Mouse (Mus musculus) hindbrain, embryonic 14.5 days (tissue): ENCODE measurements around the gene Rbbp7. TPM values are rescaled to one million over a fixed set of nuclear protein-coding genes. Genes with fewer than 3 reads are reported as not detected.

Experiments used
- ATAC-seq: fragments of 200-750 bp; cut with Nextera tagmentation; 2 replicates; pipeline ENCODE4 v1.8.0; 2017; ENCODE audit warnings: moderate number of reproducible peaks, mild to moderate bottlenecking, moderate TSS enrichment, moderate library complexity; ENCODE audit not compliant: low FRiP score
- DNase-seq: peaks from one replicate; pipeline ENCODE4 v3.0.0-alpha.2; 2015; ENCODE audit warnings: low spot score
- H3K27ac ChIP-seq: fragments of 300-500 bp; sonication (generic); 2 replicates; pipeline ENCODE4 v1.5.1; 2014; ENCODE audit warnings: mild to moderate bottlenecking, moderate library complexity
- H3K27me3 ChIP-seq: fragments of 300-500 bp; sonication (generic); 2 replicates; pipeline ENCODE4 v1.6.1; 2014; ENCODE audit warnings: mild to moderate bottlenecking, low read length, mixed read lengths; ENCODE audit not compliant: control insufficient read depth, insufficient read depth
- H3K36me3 ChIP-seq: fragments of 300-500 bp; sonication (generic); replicated peaks from 2 replicates; pipeline ENCODE4 v1.6.1; 2014; ENCODE audit not compliant: control insufficient read depth, insufficient read depth
- H3K4me1 ChIP-seq: fragments of 300-500 bp; sonication (generic); replicated peaks from 2 replicates; pipeline ENCODE4 v1.6.1; 2014; ENCODE audit warnings: antibody characterized with exemption, low read length, mixed read lengths; ENCODE audit not compliant: control insufficient read depth, insufficient read depth
- H3K4me2 ChIP-seq: fragments of 300-500 bp; sonication (generic); replicated peaks from 2 replicates; pipeline ENCODE4 v1.6.1; 2014; ENCODE audit warnings: mild to moderate bottlenecking, moderate library complexity
- H3K4me3 ChIP-seq: fragments of 300-500 bp; sonication (generic); replicated peaks from 2 replicates; pipeline ENCODE4 v1.5.1; 2014; ENCODE audit warnings: mild to moderate bottlenecking, low read length
- H3K9ac ChIP-seq: fragments of 300-500 bp; sonication (generic); 2 replicates; pipeline ENCODE4 v1.6.1; 2014
- H3K9me3 ChIP-seq: fragments of 300-500 bp; sonication (generic); 2 replicates; pipeline ENCODE4 v1.6.1; 2016; ENCODE audit warnings: low read length; ENCODE audit not compliant: control insufficient read depth
- WGBS: fragments of 180-500 bp; shearing (Covaris S2); extraction: QIAGEN DNeasy Blood & Tissue Kit; methylation state at CpG from one replicate; pipeline ENCODE4 v1.1.7; 2014; 5-methylcytosine and 5-hydroxymethylcytosine counted together
- polyA plus RNA-seq: library from polyadenylated mRNA; unstranded; fragments of >200 nt; fragmentation: Nextera tagmentation; extraction: Ambion mirVana; gene quantifications from 2 replicates; pipeline ENCODE4 v1.2.1, GENCODE M21; 2014

The Rbbp7 gene
- 230 and 235 TPM in 2 replicates for polyA plus RNA-seq

- peak within 1 kb of the TSS; percentile 58 for H3K4me2 ChIP-seq
- peak within 1 kb of the TSS; percentile 93 for H3K27ac ChIP-seq
- ATAC-seq (peak; percentile 98), DNase-seq (peak; percentile 87)
- H3K4me1 ChIP-seq, result no peaks in the 10 kb centered on the region
- no peaks in the 10 kb centered on the region for H3K9me3 ChIP-seq
- H3K27me3 ChIP-seq, result no peaks in the 10 kb centered on the region
- peak within 1 kb of the TSS; percentile 70 for H3K9ac ChIP-seq
- H3K4me3 ChIP-seq, result peak within 1 kb of the TSS; percentile 61
- 25% methylated on average over 73 of the region's 100 CpGs for WGBS
- no peaks in the 10 kb centered on the region for H3K36me3 ChIP-seq
Measured at GRCm38 (mm10) chrX:162760115-162760942, at the start of gene Rbbp7. TSS of gene Rbbp7 (plus strand) at chrX:162760402.

- Histone ChIP-seq H3K4me1 (no peaks in the 10 kb centered on the region), H3K4me3 (no peak overlapping the region), H3K36me3 (no peaks in the 10 kb centered on the region), H3K9me3 (no peaks in the 10 kb centered on the region), H3K4me2 (no peak overlapping the region), H3K27me3 (no peaks in the 10 kb centered on the region; the same call in 1 of the 2 replicates), H3K9ac (no peak overlapping the region), H3K27ac (no peak overlapping the region)
- 26% methylated on average over 5 of the region's 5 CpGs for WGBS
- no peak for DNase-seq
- no peak for ATAC-seq
Measured at GRCm38 (mm10) chrX:162717837-162718236, 42.4 kb upstream of the Rbbp7 start.

GRCm38 (mm10) chrX:162719615-162720014 lies 40.6 kb upstream of the Rbbp7 start:
- WGBS, result 36% methylated on average over 2 of the region's 2 CpGs
- H3K27ac ChIP-seq, result no peak overlapping the region

GRCm38 (mm10) chrX:162727367-162727777 lies 32.8 kb upstream of the Rbbp7 start:
- H3K36me3 ChIP-seq, result no peaks in the 10 kb centered on the region
- H3K4me3 ChIP-seq, result no peak overlapping the region
- H3K9ac ChIP-seq, result no peak overlapping the region
- WGBS, result 21% methylated on average over 13 of the region's 13 CpGs
- no peak overlapping the region for H3K27ac ChIP-seq
- ATAC-seq (no peak; the same call in 1 of the 2 replicates), DNase-seq (no peak)
- no peak overlapping the region for H3K4me2 ChIP-seq
- H3K4me1 ChIP-seq, result no peaks in the 10 kb centered on the region
- H3K27me3 ChIP-seq, result no peaks in the 10 kb centered on the region
- H3K9me3 ChIP-seq, result no peaks in the 10 kb centered on the region

More at GRCm38 (mm10) chrX:162719615-162720014, 40.6 kb upstream of the Rbbp7 start:
- no peak overlapping the region for H3K4me2 ChIP-seq
- no peaks in the 10 kb centered on the region for H3K4me1 ChIP-seq
- H3K9ac ChIP-seq, result no peak overlapping the region
- no peaks in the 10 kb centered on the region for H3K36me3 ChIP-seq
- ATAC-seq (no peak), DNase-seq (peak; percentile 26)
- no peaks in the 10 kb centered on the region; the same call in 1 of the 2 replicates for H3K27me3 ChIP-seq
- no peak overlapping the region for H3K4me3 ChIP-seq
- no peaks in the 10 kb centered on the region for H3K9me3 ChIP-seq

- H3K27me3 ChIP-seq, result no peaks in the 10 kb centered on the region
- no peak overlapping the region for H3K4me3 ChIP-seq
- no peak overlapping the region for H3K4me2 ChIP-seq
- no peak overlapping the region for H3K27ac ChIP-seq
- H3K4me1 ChIP-seq, result no peaks in the 10 kb centered on the region
- no peaks in the 10 kb centered on the region for H3K9me3 ChIP-seq
- WGBS, result 29% methylated on average over 9 of the region's 9 CpGs
- H3K36me3 ChIP-seq, result no peaks in the 10 kb centered on the region
- ATAC-seq (no peak), DNase-seq (no peak)
- H3K9ac ChIP-seq, result no peak overlapping the region
Measured at GRCm38 (mm10) chrX:162727795-162728194, 32.4 kb upstream of the Rbbp7 start.

GRCm38 (mm10) chrX:162728228-162728627 lies 32.0 kb upstream of the Rbbp7 start:
- ATAC-seq, result no peak
- no peak for DNase-seq
- Histone ChIP-seq H3K4me3 (no peak overlapping the region), H3K27ac (no peak overlapping the region), H3K36me3 (no peaks in the 10 kb centered on the region), H3K4me2 (no peak overlapping the region), H3K9me3 (no peaks in the 10 kb centered on the region), H3K9ac (no peak overlapping the region), H3K4me1 (no peaks in the 10 kb centered on the region), H3K27me3 (no peaks in the 10 kb centered on the region)
- WGBS, result 31% methylated on average over 7 of the region's 7 CpGs

- Histone ChIP-seq H3K27me3 (no peaks in the 10 kb centered on the region), H3K4me3 (no peak overlapping the region), H3K9me3 (no peaks in the 10 kb centered on the region), H3K9ac (no peak overlapping the region), H3K4me1 (no peaks in the 10 kb centered on the region), H3K4me2 (no peak overlapping the region), H3K36me3 (no peaks in the 10 kb centered on the region), H3K27ac (no peak overlapping the region)
- DNase-seq (no peak), ATAC-seq (no peak)
- 85% methylated on average over 4 of the region's 4 CpGs for WGBS
Measured at GRCm38 (mm10) chrX:162730031-162730430, 30.2 kb upstream of the Rbbp7 start.

- 28% methylated on average over 25 of the region's 25 CpGs for WGBS
- Histone ChIP-seq H3K9me3 (no peaks in the 10 kb centered on the region), H3K27me3 (no peaks in the 10 kb centered on the region), H3K27ac (peak overlapping the region; percentile 92), H3K4me3 (peak overlapping the region; percentile 31), H3K4me2 (peak overlapping the region; percentile 52), H3K36me3 (no peaks in the 10 kb centered on the region), H3K9ac (peak overlapping the region; percentile 48), H3K4me1 (peaks cover 3% of the 10 kb centered on the region; the same call in 1 of the 2 replicates)
- ATAC-seq (peak; percentile 90), DNase-seq (peak; percentile 72)
Measured at GRCm38 (mm10) chrX:162734997-162735929, 24.9 kb upstream of the Rbbp7 start.

GRCm38 (mm10) chrX:162736140-162736659 lies 24.0 kb upstream of the Rbbp7 start:
- Histone ChIP-seq H3K9me3 (no peaks in the 10 kb centered on the region), H3K27ac (peak overlapping the region; percentile 92), H3K36me3 (no peaks in the 10 kb centered on the region), H3K9ac (peak overlapping the region; percentile 48), H3K27me3 (no peaks in the 10 kb centered on the region), H3K4me3 (peak overlapping the region; percentile 31), H3K4me1 (peaks cover 3% of the 10 kb centered on the region; the same call in 1 of the 2 replicates), H3K4me2 (peak overlapping the region; percentile 52)
- ATAC-seq (peak; percentile 54; the same call in 1 of the 2 replicates), DNase-seq (peak; percentile 25)
- WGBS, result 36% methylated on average over 9 of the region's 9 CpGs
